In genomic region chr7:127472060-127472459, GRCm38 (mm10) we compare ENCODE assay signal across 8 mouse cellular contexts. TPM values are rescaled to one million over a fixed set of nuclear protein-coding genes. Genes with fewer than 3 reads are reported as not detected.
DNase-seq lines count a peak whose midpoint lies in the region; ATAC-seq and TF ChIP-seq lines count a peak whose summit lies in the region.

No protein-coding gene starts in this region.

- peaks cover 15% of the 10 kb centered on the region for H3K4me1 ChIP-seq in heart, embryonic 15.5 days (replicated peaks)
- H3K4me1 ChIP-seq in G1E (ENCODE audit: insufficient read depth, low read depth, low read length), result peaks cover 43% of the 10 kb centered on the region
- peaks cover 28% of the 10 kb centered on the region for H3K4me1 ChIP-seq in forebrain, embryonic 12.5 days
- peaks cover 49% of the 10 kb centered on the region for H3K4me1 ChIP-seq in liver, embryonic 15.5 days (replicated peaks)

- no peak for TF ChIP-seq CTCF in G1E (IDR thresholded peaks at IDR 0.05; ENCODE audit: low read depth, low read length)

- no peak for ATAC-seq in heart, embryonic 15.5 days (replicated peaks; ENCODE audit: insufficient number of reproducible peaks, insufficient read depth, low FRiP score, low read depth)
- no peak for ATAC-seq in G1E (ENCODE audit: extremely low read depth, insufficient number of reproducible peaks, low FRiP score, poor library complexity, severe bottlenecking)
- ATAC-seq in forebrain, embryonic 12.5 days (ENCODE audit: low FRiP score), result no peak
- ATAC-seq in liver, embryonic 15.5 days (ENCODE audit: insufficient read depth), result no peak

- 3% methylated on average over 7 of the region's 7 CpGs for WGBS in heart, embryonic 15.5 days
- WGBS in forebrain, embryonic 12.5 days, result 0% methylated on average over 7 of the region's 7 CpGs
- WGBS in liver, embryonic 15.5 days (ENCODE audit: insufficient replicate concordance), result 7% methylated on average over 7 of the region's 7 CpGs

- H3K36me3 ChIP-seq in heart, embryonic 15.5 days, result peaks cover 41% of the 10 kb centered on the region
- peaks cover 66% of the 10 kb centered on the region for H3K36me3 ChIP-seq in G1E (replicated peaks)
- peaks cover 53% of the 10 kb centered on the region for H3K36me3 ChIP-seq in forebrain, embryonic 12.5 days (replicated peaks)
- H3K36me3 ChIP-seq in liver, embryonic 15.5 days (replicated peaks), result peaks cover 60% of the 10 kb centered on the region

- DNase-seq in heart, postnatal 36 days, result no peak
- no peak for DNase-seq in G1E (ENCODE audit: low spot score)
- DNase-seq in cerebellum, postnatal 14 days, result no peak
- DNase-seq in right cerebral cortex, postnatal 10 days (ENCODE audit: low spot score in 2 of 2), result no peak
- no peak for DNase-seq in spleen, postnatal 14 days (ENCODE audit: low spot score in 2 of 2)

- peak overlapping the region; percentile 72 for H3K4me3 ChIP-seq in heart, embryonic 15.5 days
- peak overlapping the region; percentile 81 for H3K4me3 ChIP-seq in G1E (ENCODE audit: low read depth, low read length)
- H3K4me3 ChIP-seq in forebrain, embryonic 12.5 days (replicated peaks), result peak overlapping the region; percentile 79
- H3K4me3 ChIP-seq in liver, embryonic 15.5 days (replicated peaks), result peak overlapping the region; percentile 83

- no peaks in the 10 kb centered on the region for H3K9me3 ChIP-seq in heart, embryonic 15.5 days (replicated peaks)
- H3K9me3 ChIP-seq in G1E (replicated peaks), result peaks cover 13% of the 10 kb centered on the region
- no peaks in the 10 kb centered on the region for H3K9me3 ChIP-seq in forebrain, embryonic 12.5 days
- H3K9me3 ChIP-seq in liver, embryonic 15.5 days (replicated peaks), result no peaks in the 10 kb centered on the region

- peak overlapping the region; percentile 75 for H3K4me2 ChIP-seq in heart, embryonic 15.5 days
- peak overlapping the region; percentile 94 for H3K4me2 ChIP-seq in forebrain, embryonic 12.5 days
- peak overlapping the region; percentile 94 for H3K4me2 ChIP-seq in liver, embryonic 15.5 days

- H3K27ac ChIP-seq in heart, embryonic 15.5 days, result peak overlapping the region; percentile 96
- peak overlapping the region; percentile 99 for H3K27ac ChIP-seq in forebrain, embryonic 12.5 days
- peak overlapping the region; percentile 96 for H3K27ac ChIP-seq in liver, embryonic 15.5 days (replicated peaks)

- peak overlapping the region; percentile 85 for H3K9ac ChIP-seq in heart, embryonic 15.5 days
- H3K9ac ChIP-seq in forebrain, embryonic 12.5 days, result peak overlapping the region; percentile 94
- peak overlapping the region; percentile 94 for H3K9ac ChIP-seq in liver, embryonic 15.5 days

- no peaks in the 10 kb centered on the region for H3K27me3 ChIP-seq in heart, embryonic 15.5 days
- no peaks in the 10 kb centered on the region for H3K27me3 ChIP-seq in G1E (ENCODE audit: insufficient read depth, low read length)
- no peaks in the 10 kb centered on the region for H3K27me3 ChIP-seq in forebrain, embryonic 12.5 days
- no peaks in the 10 kb centered on the region for H3K27me3 ChIP-seq in liver, embryonic 15.5 days

- intact Hi-C loops in heart, postnatal 36 days (cut with DNase I), result loop anchor here (5.0 to 10.0 kb wide), 2 partner anchors 65 to 447 kb away; partner anchors contain the start of genes Gm42742, Maz, Prrt2 and Zfp764

RNA-seq across cellular contexts. Expression of gene Fbrs, which starts 6.9 kb away (rescaled TPM):
- 7.0 and 9.0 TPM in 2 replicates for polyA plus RNA-seq in heart, embryonic 15.5 days (2015; fragmentation: Nextera tagmentation; extraction: Ambion mirVana)
- 10 to 100 TPM; 32.2 to 35.0 TPM for total RNA-seq in heart, postnatal 36 days (2021)
- 289 and 345 TPM in 2 replicates for total RNA-seq in G1E (2014; fragmentation: Nextera tagmentation)
- total RNA-seq in G1E (2017), result 13.5 and 16.3 TPM in 2 replicates
- polyA plus RNA-seq in G1E (2012), result 457 and 458 TPM in 2 replicates
- 10.4 and 12.3 TPM in 2 replicates for polyA plus RNA-seq in forebrain, embryonic 12.5 days (2016; fragmentation: Nextera tagmentation; extraction: Ambion mirVana)
- polyA plus RNA-seq in liver, embryonic 15.5 days (2015; fragmentation: Nextera tagmentation; extraction: Ambion mirVana), result 5.5 and 5.6 TPM in 2 replicates

RNA-seq across cellular contexts. Expression of gene Prr14, which starts 12.6 kb away (rescaled TPM):
- 27.7 and 32.6 TPM in 2 replicates for polyA plus RNA-seq in heart, embryonic 15.5 days (2015; fragmentation: Nextera tagmentation; extraction: Ambion mirVana)
- total RNA-seq in heart, postnatal 36 days (2021), result 10 to 100 TPM; 25.8 to 28.1 TPM
- 115 and 137 TPM in 2 replicates for total RNA-seq in G1E (2014; fragmentation: Nextera tagmentation)
- 19.3 and 27.6 TPM in 2 replicates for total RNA-seq in G1E (2017)
- polyA plus RNA-seq in G1E (2012), result 54.2 and 63.5 TPM in 2 replicates
- polyA plus RNA-seq in forebrain, embryonic 12.5 days (2016; fragmentation: Nextera tagmentation; extraction: Ambion mirVana), result 63.0 and 64.7 TPM in 2 replicates
- 19.8 and 22.4 TPM in 2 replicates for polyA plus RNA-seq in liver, embryonic 15.5 days (2015; fragmentation: Nextera tagmentation; extraction: Ambion mirVana)

RNA-seq across cellular contexts. Expression of gene Zfp689, which starts 23.1 kb away (rescaled TPM):
- 3.9 and 5.6 TPM in 2 replicates for polyA plus RNA-seq in heart, embryonic 15.5 days (2015; fragmentation: Nextera tagmentation; extraction: Ambion mirVana)
- 1 to 10 TPM; 1.4 to 1.7 TPM for total RNA-seq in heart, postnatal 36 days (2021)
- total RNA-seq in G1E (2014; fragmentation: Nextera tagmentation) (6.1 and 7.1 TPM in 2 replicates), G1E (2017) (2.0 and 2.4 TPM in 2 replicates)
- polyA plus RNA-seq in G1E (2012), result 12.7 and 16.7 TPM in 2 replicates
- polyA plus RNA-seq in forebrain, embryonic 12.5 days (2016; fragmentation: Nextera tagmentation; extraction: Ambion mirVana), result 16.0 and 18.8 TPM in 2 replicates
- 2.1 TPM in 2 replicates for polyA plus RNA-seq in liver, embryonic 15.5 days (2015; fragmentation: Nextera tagmentation; extraction: Ambion mirVana)

RNA-seq across cellular contexts. Expression of gene Srcap, which starts 39.7 kb away (rescaled TPM):
- 25.7 and 41.5 TPM in 2 replicates for polyA plus RNA-seq in heart, embryonic 15.5 days (2015; fragmentation: Nextera tagmentation; extraction: Ambion mirVana)
- total RNA-seq in heart, postnatal 36 days (2021), result 10 to 100 TPM; 52.1 to 58.8 TPM
- total RNA-seq in G1E (2014; fragmentation: Nextera tagmentation), result 79.0 and 107 TPM in 2 replicates
- 14.4 and 14.8 TPM in 2 replicates for total RNA-seq in G1E (2017)
- polyA plus RNA-seq in G1E (2012), result 35.7 and 48.5 TPM in 2 replicates
- polyA plus RNA-seq in forebrain, embryonic 12.5 days (2016; fragmentation: Nextera tagmentation; extraction: Ambion mirVana), result 87.4 and 92.1 TPM in 2 replicates
- polyA plus RNA-seq in liver, embryonic 15.5 days (2015; fragmentation: Nextera tagmentation; extraction: Ambion mirVana), result 15.0 and 18.9 TPM in 2 replicates

RNA-seq across cellular contexts. Expression of gene Gm42715, which starts 47.3 kb away (rescaled TPM):
- 8.2 and 9.0 TPM in 2 replicates for polyA plus RNA-seq in heart, embryonic 15.5 days (2015; fragmentation: Nextera tagmentation; extraction: Ambion mirVana)
- 10 to 100 TPM; 10.3 to 10.5 TPM for total RNA-seq in heart, postnatal 36 days (2021)
- total RNA-seq in G1E (2014; fragmentation: Nextera tagmentation) (70.0 and 72.9 TPM in 2 replicates), G1E (2017) (4.5 and 5.0 TPM in 2 replicates)
- 23.1 and 24.8 TPM in 2 replicates for polyA plus RNA-seq in G1E (2012)
- polyA plus RNA-seq in forebrain, embryonic 12.5 days (2016; fragmentation: Nextera tagmentation; extraction: Ambion mirVana), result 16.4 and 16.8 TPM in 2 replicates
- polyA plus RNA-seq in liver, embryonic 15.5 days (2015; fragmentation: Nextera tagmentation; extraction: Ambion mirVana), result 5.2 and 5.5 TPM in 2 replicates

Comparison
In these comparisons a context has a peak if more than half of its experiments do, and no peak if none do; other contexts are left out.
1. RNA of gene Fbrs, which starts 6.9 kb away (polyA plus RNA-seq): 457 to 458 TPM in G1E; 10.4 to 12.3 TPM in forebrain, embryonic 12.5 days, 7.0 to 9.0 TPM in heart, embryonic 15.5 days and 5.5 to 5.6 TPM in liver, embryonic 15.5 days; every median in the first group is over 10 times any median in the second.
2. Peak in every context shown above with its lines, with median percentiles within 50 percentile points of each other: H3K27ac ChIP-seq, H3K4me2 ChIP-seq, H3K4me3 ChIP-seq and H3K9ac ChIP-seq.